Mouse (Mus musculus) heart, embryonic 12.5 days (tissue): Measurements from ENCODE around the gene Rnase1. TPM values are rescaled to one million over a fixed set of nuclear protein-coding genes. Genes with fewer than 3 reads are reported as not detected.
"Not testable (repeated sequence)": the region's sequence is repeated elsewhere in the genome, so short reads cannot be mapped to it uniquely, and the experiment has no call there.

Experiments
- ATAC-seq: fragments of 200-750 bp; cut with Nextera tagmentation; 2 replicates; pipeline ENCODE4 v1.8.0; 2017; ENCODE audit warnings: moderate TSS enrichment, moderate library complexity; ENCODE audit not compliant: insufficient number of reproducible peaks, low FRiP score
- H3K27ac ChIP-seq: fragments of 300-500 bp; sonication (generic); 2 replicates; pipeline ENCODE4 v1.5.1; 2016; ENCODE audit warnings: mild to moderate bottlenecking, moderate library complexity; ENCODE audit not compliant: poor library complexity, severe bottlenecking
- H3K27me3 ChIP-seq: fragments of 300-500 bp; sonication (generic); replicated peaks from 2 replicates; pipeline ENCODE4 v1.6.1; 2016; ENCODE audit warnings: mild to moderate bottlenecking, moderate library complexity
- H3K36me3 ChIP-seq: fragments of 300-500 bp; sonication (generic); 2 replicates; pipeline ENCODE4 v1.6.1; 2016; ENCODE audit warnings: mild to moderate bottlenecking, moderate library complexity
- H3K4me1 ChIP-seq: fragments of 300-500 bp; sonication (generic); replicated peaks from 2 replicates; pipeline ENCODE4 v1.6.1; 2016; ENCODE audit warnings: mild to moderate bottlenecking
- H3K4me2 ChIP-seq: fragments of 300-500 bp; sonication (generic); 2 replicates; pipeline ENCODE4 v1.6.1; 2016; ENCODE audit warnings: mild to moderate bottlenecking, moderate library complexity
- H3K4me3 ChIP-seq: fragments of 300-500 bp; sonication (generic); 2 replicates; pipeline ENCODE4 v1.5.1; 2016; ENCODE audit warnings: mild to moderate bottlenecking
- H3K9ac ChIP-seq: fragments of 300-500 bp; sonication (generic); 2 replicates; pipeline ENCODE4 v1.6.1; 2016; ENCODE audit warnings: mild to moderate bottlenecking, moderate library complexity
- H3K9me3 ChIP-seq: fragments of 300-500 bp; sonication (generic); replicated peaks from 2 replicates; pipeline ENCODE4 v1.6.1; 2016; ENCODE audit warnings: mild to moderate bottlenecking, moderate library complexity
- WGBS: fragments of 180-500 bp; shearing (Covaris S2); methylation state at CpG from one replicate; pipeline ENCODE4 v1.1.7; 2016; 5-methylcytosine and 5-hydroxymethylcytosine counted together
- polyA plus RNA-seq: library from polyadenylated mRNA; unstranded; fragments of >200 nt; fragmentation: Nextera tagmentation; extraction: Ambion mirVana; gene quantifications from 2 replicates; pipeline ENCODE4 v1.2.1, GENCODE M21; 2016

Rnase1 gene
- polyA plus RNA-seq, result 0.19 TPM in 1 of 2 replicates, not detected in the other

GRCm38 (mm10) chr14:51146685-51147084 lies at the start of gene Rnase1:
Gene Rnase1 (minus strand): TSS chr14:51146785.
- 48% methylated on average over 2 of the region's 2 CpGs for WGBS
- no peak for ATAC-seq
- H3K4me2 ChIP-seq, result no peak within 1 kb of the TSS

GRCm38 (mm10) chr14:51195681-51196080 lies 49.1 kb upstream of the Rnase1 start:
- H3K4me2 ChIP-seq, result no peak overlapping the region
- 82% methylated on average over 4 of the region's 4 CpGs for WGBS
- no peaks in the 10 kb centered on the region for H3K36me3 ChIP-seq
- no peak overlapping the region for H3K4me3 ChIP-seq
- H3K9ac ChIP-seq, result no peak overlapping the region
- no peaks in the 10 kb centered on the region for H3K27me3 ChIP-seq
- no peaks in the 10 kb centered on the region for H3K9me3 ChIP-seq
- H3K27ac ChIP-seq, result no peak overlapping the region
- no peaks in the 10 kb centered on the region for H3K4me1 ChIP-seq
- no peak for ATAC-seq

More at GRCm38 (mm10) chr14:51146685-51147084, at the start of gene Rnase1:
- Histone ChIP-seq H3K36me3 (no peaks in the 10 kb centered on the region), H3K9me3 (no peaks in the 10 kb centered on the region), H3K9ac (no peak within 1 kb of the TSS), H3K4me3 (no peak within 1 kb of the TSS), H3K27ac (no peak within 1 kb of the TSS), H3K27me3 (no peaks in the 10 kb centered on the region), H3K4me1 (peaks cover 20% of the 10 kb centered on the region; the same call in 1 of the 2 replicates)

- H3K4me3 ChIP-seq, H3K9ac ChIP-seq, H3K9me3 ChIP-seq, H3K4me1 ChIP-seq, H3K36me3 ChIP-seq, H3K4me2 ChIP-seq, ATAC-seq, H3K27ac ChIP-seq, H3K27me3 ChIP-seq: not testable (repeated sequence)
- 65% methylated on average over 2 of the region's 2 CpGs for WGBS
Observed at GRCm38 (mm10) chr14:51181051-51181450, 34.5 kb upstream of the Rnase1 start.

- ATAC-seq, result no peak; the same call in 1 of the 2 replicates
- H3K4me3 ChIP-seq, result no peak overlapping the region
- 81% methylated on average over 4 of the region's 4 CpGs for WGBS
- H3K9ac ChIP-seq, result no peak overlapping the region
- H3K4me2 ChIP-seq, result no peak overlapping the region
- H3K27ac ChIP-seq, result no peak overlapping the region
- no peaks in the 10 kb centered on the region for H3K27me3 ChIP-seq
- peaks cover 7% of the 10 kb centered on the region; the same call in 1 of the 2 replicates for H3K4me1 ChIP-seq
- H3K36me3 ChIP-seq, result no peaks in the 10 kb centered on the region
- no peaks in the 10 kb centered on the region for H3K9me3 ChIP-seq
Observed at GRCm38 (mm10) chr14:51173843-51174242, 27.3 kb upstream of the Rnase1 start.

- H3K4me3 ChIP-seq, H3K36me3 ChIP-seq, H3K9ac ChIP-seq, H3K4me1 ChIP-seq, H3K27ac ChIP-seq, H3K27me3 ChIP-seq, H3K9me3 ChIP-seq, ATAC-seq: not testable (repeated sequence)
- WGBS, result 54% methylated on average over 4 of the region's 4 CpGs
- peak overlapping the region; percentile 34; the same call in 1 of the 2 replicates for H3K4me2 ChIP-seq
Observed at GRCm38 (mm10) chr14:51172947-51173346, 26.4 kb upstream of the Rnase1 start.

GRCm38 (mm10) chr14:51172095-51172865 lies 25.7 kb upstream of the Rnase1 start:
- ATAC-seq, result not testable (repeated sequence)

GRCm38 (mm10) chr14:51166068-51166467 lies 19.5 kb upstream of the Rnase1 start:
- no peak for ATAC-seq
- peaks cover 6% of the 10 kb centered on the region; the same call in 1 of the 2 replicates for H3K9me3 ChIP-seq
- no peak overlapping the region for H3K9ac ChIP-seq
- H3K27ac ChIP-seq, result no peak overlapping the region
- no peak overlapping the region for H3K4me3 ChIP-seq
- H3K4me1 ChIP-seq, result no peaks in the 10 kb centered on the region
- no peaks in the 10 kb centered on the region for H3K36me3 ChIP-seq
- H3K27me3 ChIP-seq, result no peaks in the 10 kb centered on the region
- H3K4me2 ChIP-seq, result no peak overlapping the region

More at GRCm38 (mm10) chr14:51172095-51172865, 25.7 kb upstream of the Rnase1 start:
- H3K27me3 ChIP-seq, H3K4me1 ChIP-seq, H3K36me3 ChIP-seq, H3K9me3 ChIP-seq, H3K4me3 ChIP-seq, H3K9ac ChIP-seq, H3K27ac ChIP-seq: not testable (repeated sequence)
- H3K4me2 ChIP-seq, result peak overlapping the region; percentile 34; the same call in 1 of the 2 replicates
- WGBS, result 31% methylated on average over 9 of the region's 9 CpGs

- peaks cover 6% of the 10 kb centered on the region; the same call in 1 of the 2 replicates for H3K9me3 ChIP-seq
- H3K36me3 ChIP-seq, result no peaks in the 10 kb centered on the region
- 0 out of 2 replicates have a peak, but pooled peaks have one; percentile 33 for ATAC-seq
- H3K27me3 ChIP-seq, result no peaks in the 10 kb centered on the region
- WGBS, result 94% methylated on average over 1 of the region's 1 CpGs
- H3K9ac ChIP-seq, result no peak overlapping the region
- no peak overlapping the region for H3K27ac ChIP-seq
- H3K4me1 ChIP-seq, result no peaks in the 10 kb centered on the region
- H3K4me3 ChIP-seq, result no peak overlapping the region
- H3K4me2 ChIP-seq, result no peak overlapping the region
Observed at GRCm38 (mm10) chr14:51165435-51165834, 18.9 kb upstream of the Rnase1 start.

GRCm38 (mm10) chr14:51163323-51163722 lies 16.7 kb upstream of the Rnase1 start:
- H3K4me2 ChIP-seq, H3K4me3 ChIP-seq, H3K9me3 ChIP-seq, H3K36me3 ChIP-seq, ATAC-seq, H3K9ac ChIP-seq, H3K27ac ChIP-seq, H3K27me3 ChIP-seq, H3K4me1 ChIP-seq: not testable (repeated sequence)
- WGBS, result 86% methylated on average over 6 of the region's 6 CpGs

- not testable (repeated sequence) for H3K27me3 ChIP-seq, H3K4me1 ChIP-seq, ATAC-seq, H3K4me2 ChIP-seq, H3K4me3 ChIP-seq, H3K36me3 ChIP-seq, H3K9ac ChIP-seq, H3K27ac ChIP-seq, H3K9me3 ChIP-seq
- WGBS, result 88% methylated on average over 3 of the region's 3 CpGs
Observed at GRCm38 (mm10) chr14:51161976-51162375, 15.4 kb upstream of the Rnase1 start, which contains the start of gene Rnase2b. Gene Rnase2b (plus strand): TSS chr14:51162260.

GRCm38 (mm10) chr14:51157072-51157471 lies 10.5 kb upstream of the Rnase1 start:
- WGBS, result 79% methylated on average over 1 of the region's 1 CpGs
- no peak for ATAC-seq
- H3K9me3 ChIP-seq, result no peaks in the 10 kb centered on the region

More at GRCm38 (mm10) chr14:51157072-51157471, 10.5 kb upstream of the Rnase1 start:
- H3K4me3 ChIP-seq, result no peak overlapping the region
- H3K36me3 ChIP-seq, result no peaks in the 10 kb centered on the region
- no peak overlapping the region for H3K4me2 ChIP-seq
- no peak overlapping the region for H3K27ac ChIP-seq
- H3K9ac ChIP-seq, result no peak overlapping the region
- no peaks in the 10 kb centered on the region for H3K4me1 ChIP-seq
- no peaks in the 10 kb centered on the region for H3K27me3 ChIP-seq
